Mouse (Mus musculus): ENCODE measurements around the gene Cblc.

DNA sequence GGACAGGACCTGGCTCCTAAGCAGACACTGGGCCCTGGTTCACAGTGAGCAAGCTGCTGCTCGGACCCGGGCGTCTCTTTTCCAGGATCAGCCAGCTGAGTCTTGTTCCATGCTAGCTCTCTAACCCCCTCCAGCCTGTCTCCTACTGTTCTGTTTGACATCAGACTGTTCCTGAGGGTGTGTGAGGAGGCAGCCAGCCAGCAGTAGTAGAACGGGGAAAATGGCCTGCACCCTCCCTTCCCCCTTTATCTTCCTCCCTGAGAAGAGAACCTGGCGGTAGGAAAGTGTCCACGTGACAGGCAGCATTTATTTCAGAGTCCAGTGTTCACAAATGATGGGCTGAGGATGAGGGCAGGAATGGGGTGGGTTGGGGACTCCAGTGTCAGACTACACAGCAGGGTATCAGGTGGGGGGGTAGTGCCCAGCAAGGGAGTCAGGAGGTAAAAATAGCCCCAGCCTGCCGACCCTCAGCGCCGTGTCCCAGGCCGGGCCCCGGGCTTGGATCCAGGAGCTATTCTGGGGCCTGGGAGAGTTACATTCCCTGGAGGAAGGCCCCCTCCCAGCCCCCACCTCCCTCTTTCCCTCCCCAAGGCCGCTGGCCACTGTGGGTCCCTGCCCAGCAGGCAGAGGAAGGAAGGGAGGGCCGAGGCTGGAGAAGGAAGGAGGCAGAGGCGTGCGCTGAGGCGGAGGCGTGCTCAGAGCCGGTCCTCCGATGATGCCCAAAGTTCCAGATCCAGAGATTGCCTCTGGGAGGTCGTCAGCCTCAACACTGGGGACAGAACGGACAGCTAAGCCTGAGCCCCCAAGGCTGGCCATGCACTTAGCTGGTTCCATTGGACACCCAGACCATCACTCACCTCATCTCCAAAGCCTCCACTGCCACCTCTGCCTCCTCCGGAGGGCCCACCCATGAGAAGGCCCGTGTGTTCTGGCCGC is 40.5 kb downstream of the Cblc start:
- no peak for TF ChIP-seq CTCF (IDR thresholded peaks at IDR 0.05; ENCODE audit: borderline replicate concordance, control insufficient read depth, extremely low read depth, insufficient read depth, low read length, poor library complexity)
- no peak for TF ChIP-seq POLR2A (IDR thresholded peaks at IDR 0.05; ENCODE audit: control insufficient read depth, extremely low read depth, insufficient read depth, low read length, poor library complexity)

All from thymus, adult 2 months (tissue).